Mouse (Mus musculus) liver, embryonic 11.5 days (tissue): Measurements from ENCODE around the gene Rad51b. TPM values are rescaled to one million over a fixed set of nuclear protein-coding genes. Genes with fewer than 3 reads are reported as not detected.

Experiments
- ATAC-seq: fragments of 200-750 bp; cut with Nextera tagmentation; replicated peaks from 2 replicates; pipeline ENCODE4 v1.8.0; 2017; ENCODE audit warnings: moderate number of reproducible peaks, mild to moderate bottlenecking, moderate TSS enrichment, moderate library complexity; ENCODE audit not compliant: low FRiP score
- DNase-seq: peaks from one replicate; pipeline ENCODE4 v3.0.0-alpha.2; 2017; ENCODE audit warnings: low spot score
- H3K27ac ChIP-seq: fragments of 300-500 bp; sonication (generic); 2 replicates; pipeline ENCODE4 v1.5.1; 2014; ENCODE audit warnings: mild to moderate bottlenecking, low read depth, low read length, control low read depth
- H3K27me3 ChIP-seq: fragments of 300-500 bp; sonication (generic); replicated peaks from 2 replicates; pipeline ENCODE4 v1.6.1; 2014; ENCODE audit warnings: low read length, mixed read lengths; ENCODE audit not compliant: control insufficient read depth, insufficient read depth
- H3K36me3 ChIP-seq: fragments of 300-500 bp; sonication (generic); 2 replicates; pipeline ENCODE4 v1.6.1; 2014; ENCODE audit warnings: mild to moderate bottlenecking, low read length, moderate library complexity, mixed read lengths; ENCODE audit not compliant: control insufficient read depth, insufficient read depth
- H3K4me1 ChIP-seq: fragments of 300-500 bp; sonication (generic); replicated peaks from 2 replicates; pipeline ENCODE4 v1.6.1; 2014; ENCODE audit warnings: low read length, mixed read lengths; ENCODE audit not compliant: control insufficient read depth, insufficient read depth
- H3K4me2 ChIP-seq: fragments of 300-500 bp; sonication (generic); 2 replicates; pipeline ENCODE4 v1.6.1; 2014; ENCODE audit warnings: mild to moderate bottlenecking, control low read depth, moderate library complexity
- H3K4me3 ChIP-seq: fragments of 300-500 bp; sonication (generic); 2 replicates; pipeline ENCODE4 v1.5.1; 2014; ENCODE audit warnings: low read depth, low read length, control low read depth
- H3K9ac ChIP-seq: fragments of 300-500 bp; sonication (generic); 2 replicates; pipeline ENCODE4 v1.6.1; 2014; ENCODE audit warnings: low read depth, low read length, control low read depth
- H3K9me3 ChIP-seq: fragments of 300-500 bp; sonication (generic); 2 replicates; pipeline ENCODE4 v1.6.1; 2016; ENCODE audit warnings: low read length, inconsistent platforms, mixed read lengths; ENCODE audit not compliant: control insufficient read depth
- WGBS: fragments of 180-500 bp; shearing (Covaris S2); extraction: QIAGEN DNeasy Blood & Tissue Kit; methylation state at CpG from one replicate; pipeline ENCODE4 v1.1.7; 2014; 5-methylcytosine and 5-hydroxymethylcytosine counted together
- polyA plus RNA-seq: library from polyadenylated mRNA; unstranded; fragments of >200 nt; fragmentation: Nextera tagmentation; extraction: Ambion mirVana; gene quantifications from 2 replicates; pipeline ENCODE4 v1.2.1, GENCODE M21; 2014

The Rad51b gene
- polyA plus RNA-seq, 1 experiment from 2014 or later = 8.3 TPM

DNA sequence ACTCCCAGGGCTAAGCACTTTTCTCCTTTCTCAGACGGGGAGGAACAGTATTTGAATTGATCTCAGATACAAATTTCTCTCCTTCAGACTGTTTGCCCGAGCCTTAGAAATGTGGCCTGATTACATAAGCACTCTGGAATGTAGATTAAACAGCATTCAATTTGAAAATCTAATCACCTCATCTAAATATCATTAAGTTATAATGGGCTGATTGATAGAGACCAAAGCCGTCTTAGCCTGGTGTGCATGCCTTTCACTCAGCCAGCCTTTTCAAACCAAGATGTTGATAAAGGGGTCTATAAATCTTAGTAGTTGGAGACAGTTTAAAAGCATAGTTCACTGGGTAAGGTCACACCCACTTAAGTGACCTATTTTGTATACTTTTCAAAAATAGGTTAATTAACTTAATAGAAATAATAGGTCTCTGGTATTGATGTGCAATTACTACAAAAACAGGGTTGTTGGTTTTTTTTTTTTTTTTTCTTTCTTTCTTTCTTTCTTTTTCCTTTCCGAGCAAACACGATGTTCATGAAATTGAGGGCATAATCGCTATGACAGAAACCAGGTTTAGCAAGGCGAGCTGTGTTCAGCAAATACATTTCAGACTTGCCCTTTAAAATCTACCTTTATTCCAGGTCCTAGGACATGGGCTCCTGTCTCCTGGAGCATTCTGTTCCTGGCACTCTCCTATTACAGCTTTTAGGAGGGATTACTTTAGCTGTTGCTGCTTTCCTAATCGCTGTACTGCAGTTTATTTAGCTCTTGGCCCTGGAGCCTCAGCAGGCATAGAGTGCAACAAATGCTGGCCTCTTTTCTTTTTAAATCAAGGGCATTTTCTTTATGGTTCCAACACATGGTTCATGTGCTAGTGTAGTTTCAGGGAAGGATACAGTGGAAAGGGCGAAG, 238.7 kb downstream of the Rad51b start:
- Histone ChIP-seq H3K27ac (no peak overlapping the region; the same call in 1 of the 2 replicates), H3K9ac (no peak overlapping the region), H3K36me3 (no peaks in the 10 kb centered on the region), H3K9me3 (no peaks in the 10 kb centered on the region), H3K4me1 (peaks cover 4% of the 10 kb centered on the region; the same call in 1 of the 2 replicates), H3K27me3 (no peaks in the 10 kb centered on the region), H3K4me2 (no peak overlapping the region), H3K4me3 (no peak overlapping the region)
- 60% methylated on average over 9 of the region's 9 CpGs for whole genome bisulfite sequencing
- DNase-seq = no peak
- ATAC-seq = no peak

GRCm38 (mm10) chr12:79540176-79540575, 243.1 kb downstream of the Rad51b start:
- H3K27me3 ChIP-seq = no peaks in the 10 kb centered on the region
- no peaks in the 10 kb centered on the region for H3K9me3 ChIP-seq
- no peak overlapping the region for H3K9ac ChIP-seq
- no peak overlapping the region for H3K27ac ChIP-seq
- H3K4me2 ChIP-seq = no peak overlapping the region
- no peaks in the 10 kb centered on the region for H3K36me3 ChIP-seq
- H3K4me3 ChIP-seq = no peak overlapping the region
- no peaks in the 10 kb centered on the region; the same call in 1 of the 2 replicates for H3K4me1 ChIP-seq
- ATAC-seq (no peak), DNase-seq (no peak)
- WGBS = 62% methylated on average over 5 of the region's 5 CpGs

DNA sequence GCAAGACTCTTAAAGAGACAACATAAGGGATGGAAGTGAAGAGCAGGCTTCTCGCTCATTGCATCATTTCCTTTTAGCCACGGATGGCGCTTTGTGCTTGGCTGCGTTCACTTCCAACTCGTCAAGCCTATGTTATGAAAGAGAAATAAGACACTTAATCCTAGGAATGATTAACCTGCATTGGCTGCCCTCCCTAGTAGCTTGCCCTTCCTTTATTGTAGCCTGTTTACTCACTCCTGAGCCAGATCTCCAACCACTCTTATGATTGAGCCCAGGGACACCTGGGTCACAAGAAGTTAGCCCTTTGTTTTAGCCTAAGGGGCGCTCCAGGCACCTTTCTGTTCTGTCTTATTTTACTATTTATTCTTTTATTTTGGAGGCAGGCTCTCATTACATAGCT, 244.5 kb downstream of the Rad51b start:
- DNase-seq (no peak), ATAC-seq (no peak)
- Histone ChIP-seq H3K9ac (no peak overlapping the region), H3K4me2 (no peak overlapping the region), H3K4me1 (no peaks in the 10 kb centered on the region), H3K27ac (no peak overlapping the region), H3K9me3 (no peaks in the 10 kb centered on the region), H3K4me3 (no peak overlapping the region), H3K27me3 (no peaks in the 10 kb centered on the region), H3K36me3 (no peaks in the 10 kb centered on the region)
- 88% methylated on average over 6 of the region's 6 CpGs for WGBS

- Histone ChIP-seq H3K4me3 (no peak overlapping the region), H3K9ac (no peak overlapping the region), H3K9me3 (no peaks in the 10 kb centered on the region), H3K36me3 (no peaks in the 10 kb centered on the region), H3K4me1 (no peaks in the 10 kb centered on the region), H3K27ac (no peak overlapping the region), H3K4me2 (no peak overlapping the region), H3K27me3 (no peaks in the 10 kb centered on the region)
- no peak for ATAC-seq
- WGBS = 65% methylated on average over 3 of the region's 3 CpGs
- DNase-seq = no peak
Observed at GRCm38 (mm10) chr12:79545063-79545462, 248.0 kb downstream of the Rad51b start.

GRCm38 (mm10) chr12:79547556-79547955, 250.5 kb downstream of the Rad51b start:
- Histone ChIP-seq H3K4me3 (no peak overlapping the region), H3K9ac (no peak overlapping the region), H3K27ac (no peak overlapping the region), H3K9me3 (no peaks in the 10 kb centered on the region), H3K27me3 (no peaks in the 10 kb centered on the region), H3K36me3 (no peaks in the 10 kb centered on the region), H3K4me2 (no peak overlapping the region), H3K4me1 (no peaks in the 10 kb centered on the region)
- ATAC-seq (no peak), DNase-seq (no peak)
- WGBS = 51% methylated on average over 6 of the region's 6 CpGs

GRCm38 (mm10) chr12:79548607-79549330, 251.7 kb downstream of the Rad51b start:
- Histone ChIP-seq H3K9me3 (no peaks in the 10 kb centered on the region), H3K27ac (no peak overlapping the region), H3K36me3 (no peaks in the 10 kb centered on the region), H3K27me3 (no peaks in the 10 kb centered on the region), H3K9ac (no peak overlapping the region), H3K4me3 (no peak overlapping the region), H3K4me2 (no peak overlapping the region), H3K4me1 (no peaks in the 10 kb centered on the region)
- WGBS = 82% methylated on average over 8 of the region's 8 CpGs
- no peak for DNase-seq
- no peak for ATAC-seq

GRCm38 (mm10) chr12:79550049-79550682, 253.1 kb downstream of the Rad51b start:
- H3K9ac ChIP-seq = no peak overlapping the region
- H3K4me1 ChIP-seq = no peaks in the 10 kb centered on the region
- WGBS = 89% methylated on average over 7 of the region's 7 CpGs
- ATAC-seq (no peak), DNase-seq (no peak)
- H3K4me2 ChIP-seq = no peak overlapping the region
- no peaks in the 10 kb centered on the region for H3K36me3 ChIP-seq
- H3K27me3 ChIP-seq = no peaks in the 10 kb centered on the region
- H3K4me3 ChIP-seq = no peak overlapping the region
- no peaks in the 10 kb centered on the region for H3K9me3 ChIP-seq
- H3K27ac ChIP-seq = no peak overlapping the region

GRCm38 (mm10) chr12:79551274-79551673, 254.2 kb downstream of the Rad51b start:
- WGBS = 81% methylated on average over 1 of the region's 1 CpGs

More at GRCm38 (mm10) chr12:79551274-79551673, 254.2 kb downstream of the Rad51b start:
- no peaks in the 10 kb centered on the region for H3K9me3 ChIP-seq
- no peak overlapping the region for H3K4me3 ChIP-seq
- DNase-seq = no peak
- no peaks in the 10 kb centered on the region for H3K4me1 ChIP-seq
- no peak overlapping the region for H3K27ac ChIP-seq
- no peaks in the 10 kb centered on the region for H3K27me3 ChIP-seq
- ATAC-seq = no peak
- H3K36me3 ChIP-seq = no peaks in the 10 kb centered on the region
- no peak overlapping the region for H3K4me2 ChIP-seq
- no peak overlapping the region for H3K9ac ChIP-seq
